Mouse (Mus musculus): ENCODE results near the gene Snx29. TPM values are rescaled to one million over a fixed set of nuclear protein-coding genes. Genes with fewer than 3 reads are reported as not detected.

Gene Snx29
- total RNA-seq, 1 experiment = 9.6 TPM

DNA sequence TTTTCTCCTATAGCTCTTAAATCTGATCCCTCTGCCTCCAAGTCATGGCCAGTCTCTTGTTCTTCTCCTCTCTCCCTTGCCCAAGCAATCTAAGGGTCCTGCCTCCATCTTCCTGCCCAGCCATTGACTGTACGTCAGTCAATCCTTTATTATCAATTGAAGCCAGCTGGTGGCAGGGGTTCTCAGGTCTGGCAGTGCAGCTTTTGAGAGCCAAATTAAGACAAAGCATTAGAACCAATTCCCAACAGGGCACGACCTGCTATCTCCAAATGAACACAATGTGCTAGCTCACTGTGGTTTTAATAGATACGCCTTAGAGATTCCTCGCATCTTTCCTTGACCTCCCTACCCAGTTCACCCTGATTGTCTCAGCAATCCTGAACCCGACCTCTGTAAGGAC, 62.4 kb downstream of the Snx29 start:
- no peak for TF ChIP-seq ZNF384 (IDR thresholded peaks at IDR 0.05; ENCODE audit: low read depth, low read length)
- TF ChIP-seq ZC3H11A (IDR thresholded peaks at IDR 0.05; ENCODE audit: borderline replicate concordance, low read depth, low read length) = no peak
- no peak for TF ChIP-seq MAFK (IDR thresholded peaks at IDR 0.05; ENCODE audit: insufficient read depth, low read depth, low read length)
- no peak for TF ChIP-seq HCFC1 (IDR thresholded peaks at IDR 0.05; ENCODE audit: borderline replicate concordance, insufficient read depth, low read length)
- no peak for TF ChIP-seq CHD2 (IDR thresholded peaks at IDR 0.05; ENCODE audit: low read depth, low read length)

GRCm38 (mm10) chr16:11385798-11386197, 63.1 kb downstream of the Snx29 start:
- no peak overlapping the region for H3K4me3 ChIP-seq (ENCODE audit: insufficient read depth in 1 of 2, low read depth in 1 of 2, low read length in 2 of 2, poor library complexity in 1 of 2, severe bottlenecking in 1 of 2)
- no peaks in the 10 kb centered on the region for H3K36me3 ChIP-seq (ENCODE audit: control insufficient read depth, insufficient read depth, low read length, poor library complexity, severe bottlenecking)
- H3K27ac ChIP-seq (ENCODE audit: insufficient read depth, low read depth, low read length, poor library complexity, severe bottlenecking) = no peak overlapping the region
- H3K4me1 ChIP-seq (ENCODE audit: control insufficient read depth in 2 of 2, insufficient read depth in 2 of 2, low read length in 2 of 2, poor library complexity in 1 of 2) = peaks cover 4 to 6% of the 10 kb centered on the region in 2 experiments; a peak in 2 of 4 replicates
- DNase-seq (ENCODE audit: low read depth, low spot score) = no peak
- no peaks in the 10 kb centered on the region for H3K9me3 ChIP-seq (ENCODE audit: control insufficient read depth, insufficient read depth, low read depth, low read length)
- in situ Hi-C loops (cut with MboI; ENCODE audit: low sequenced_read_pairs in 2 of 2, unreplicated experiment in 2 of 2) = no loop called here
- no peak for TF ChIP-seq ZNF384 (IDR thresholded peaks at IDR 0.05; ENCODE audit: low read depth, low read length)
- TF ChIP-seq MAFK (IDR thresholded peaks at IDR 0.05; ENCODE audit: insufficient read depth, low read depth, low read length) = no peak
- TF ChIP-seq ZC3H11A (IDR thresholded peaks at IDR 0.05; ENCODE audit: borderline replicate concordance, low read depth, low read length) = no peak
- TF ChIP-seq CHD2 (IDR thresholded peaks at IDR 0.05; ENCODE audit: low read depth, low read length) = no peak
- TF ChIP-seq HCFC1 (IDR thresholded peaks at IDR 0.05; ENCODE audit: borderline replicate concordance, insufficient read depth, low read length) = no peak
- no peak overlapping the region for H3K9ac ChIP-seq (ENCODE audit: insufficient read depth, low read depth, low read length, poor library complexity, severe bottlenecking)

More for the DNA sequence above, 62.4 kb downstream of the Snx29 start:
- H3K27ac ChIP-seq (ENCODE audit: insufficient read depth, low read depth, low read length, poor library complexity, severe bottlenecking) = no peak overlapping the region
- no peak overlapping the region for H3K9ac ChIP-seq (ENCODE audit: insufficient read depth, low read depth, low read length, poor library complexity, severe bottlenecking)
- peaks cover 4 to 6% of the 10 kb centered on the region in 2 experiments; a peak in 2 of 4 replicates for H3K4me1 ChIP-seq (ENCODE audit: control insufficient read depth in 2 of 2, insufficient read depth in 2 of 2, low read length in 2 of 2, poor library complexity in 1 of 2)
- in situ Hi-C loops (cut with MboI; ENCODE audit: low sequenced_read_pairs in 2 of 2, unreplicated experiment in 2 of 2) = no loop called here
- no peaks in the 10 kb centered on the region for H3K9me3 ChIP-seq (ENCODE audit: control insufficient read depth, insufficient read depth, low read depth, low read length)
- H3K4me3 ChIP-seq (ENCODE audit: insufficient read depth in 1 of 2, low read depth in 1 of 2, low read length in 2 of 2, poor library complexity in 1 of 2, severe bottlenecking in 1 of 2) = no peak overlapping the region
- H3K36me3 ChIP-seq (ENCODE audit: control insufficient read depth, insufficient read depth, low read length, poor library complexity, severe bottlenecking) = no peaks in the 10 kb centered on the region
- DNase-seq (ENCODE audit: low read depth, low spot score) = no peak

- no peak for DNase-seq (ENCODE audit: low read depth, low spot score)
- Histone ChIP-seq H3K4me3 (ENCODE audit: insufficient read depth in 1 of 2, low read depth in 1 of 2, low read length in 2 of 2, poor library complexity in 1 of 2, severe bottlenecking in 1 of 2) (no peak overlapping the region), H3K9ac (ENCODE audit: insufficient read depth, low read depth, low read length, poor library complexity, severe bottlenecking) (no peak overlapping the region), H3K36me3 (ENCODE audit: control insufficient read depth, insufficient read depth, low read length, poor library complexity, severe bottlenecking) (no peaks in the 10 kb centered on the region), H3K9me3 (ENCODE audit: control insufficient read depth, insufficient read depth, low read depth, low read length) (no peaks in the 10 kb centered on the region), H3K4me1 (ENCODE audit: control insufficient read depth in 2 of 2, insufficient read depth in 2 of 2, low read length in 2 of 2, poor library complexity in 1 of 2) (peaks cover 4 to 6% of the 10 kb centered on the region in 2 experiments; a peak in 2 of 4 replicates), H3K27ac (ENCODE audit: insufficient read depth, low read depth, low read length, poor library complexity, severe bottlenecking) (no peak overlapping the region)
- in situ Hi-C loops (cut with MboI; ENCODE audit: low sequenced_read_pairs in 2 of 2, unreplicated experiment in 2 of 2) = no loop called here
- TF ChIP-seq ZC3H11A (IDR thresholded peaks at IDR 0.05; ENCODE audit: borderline replicate concordance, low read depth, low read length) = no peak
Observed at GRCm38 (mm10) chr16:11386221-11386620, 63.5 kb downstream of the Snx29 start.

DNA sequence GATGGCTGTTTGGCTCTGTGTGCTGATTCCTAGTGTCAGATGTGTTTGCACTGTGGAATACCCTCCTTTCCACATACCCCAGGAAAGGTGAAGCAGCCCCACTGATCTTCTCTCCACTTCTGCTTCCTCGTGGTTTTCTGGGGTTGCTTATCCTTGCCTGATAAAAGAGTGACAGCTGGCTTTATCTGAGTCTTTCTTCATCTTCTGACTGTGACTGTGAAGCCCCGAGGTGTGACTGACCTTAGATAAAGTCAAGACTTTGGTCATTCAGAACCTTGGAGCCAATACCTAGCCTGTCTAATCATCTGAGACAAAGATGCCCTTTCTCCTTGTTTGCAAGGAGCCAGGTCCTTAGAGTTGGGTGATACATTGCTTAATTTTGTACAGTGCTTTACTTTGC, 65.4 kb downstream of the Snx29 start:
- Histone ChIP-seq H3K27ac (ENCODE audit: insufficient read depth, low read depth, low read length, poor library complexity, severe bottlenecking) (no peak overlapping the region), H3K36me3 (ENCODE audit: control insufficient read depth, insufficient read depth, low read length, poor library complexity, severe bottlenecking) (no peaks in the 10 kb centered on the region; the same call in 1 of the 2 replicates), H3K4me3 (ENCODE audit: insufficient read depth in 1 of 2, low read depth in 1 of 2, low read length in 2 of 2, poor library complexity in 1 of 2, severe bottlenecking in 1 of 2) (no peak overlapping the region), H3K4me1 (ENCODE audit: control insufficient read depth in 2 of 2, insufficient read depth in 2 of 2, low read length in 2 of 2, poor library complexity in 1 of 2) (peaks cover 4 to 6% of the 10 kb centered on the region in 2 experiments; a peak in 2 of 4 replicates), H3K9ac (ENCODE audit: insufficient read depth, low read depth, low read length, poor library complexity, severe bottlenecking) (no peak overlapping the region), H3K9me3 (ENCODE audit: control insufficient read depth, insufficient read depth, low read depth, low read length) (no peaks in the 10 kb centered on the region)
- in situ Hi-C loops (cut with MboI; ENCODE audit: low sequenced_read_pairs in 2 of 2, unreplicated experiment in 2 of 2) = no loop called here
- TF ChIP-seq ZC3H11A (IDR thresholded peaks at IDR 0.05; ENCODE audit: borderline replicate concordance, low read depth, low read length) (no peak), HCFC1 (IDR thresholded peaks at IDR 0.05; ENCODE audit: borderline replicate concordance, insufficient read depth, low read length) (no peak), ZNF384 (IDR thresholded peaks at IDR 0.05; ENCODE audit: low read depth, low read length) (no peak), CHD2 (IDR thresholded peaks at IDR 0.05; ENCODE audit: low read depth, low read length) (no peak), MAFK (IDR thresholded peaks at IDR 0.05; ENCODE audit: insufficient read depth, low read depth, low read length) (no peak)
- DNase-seq (ENCODE audit: low read depth, low spot score) = no peak

DNA sequence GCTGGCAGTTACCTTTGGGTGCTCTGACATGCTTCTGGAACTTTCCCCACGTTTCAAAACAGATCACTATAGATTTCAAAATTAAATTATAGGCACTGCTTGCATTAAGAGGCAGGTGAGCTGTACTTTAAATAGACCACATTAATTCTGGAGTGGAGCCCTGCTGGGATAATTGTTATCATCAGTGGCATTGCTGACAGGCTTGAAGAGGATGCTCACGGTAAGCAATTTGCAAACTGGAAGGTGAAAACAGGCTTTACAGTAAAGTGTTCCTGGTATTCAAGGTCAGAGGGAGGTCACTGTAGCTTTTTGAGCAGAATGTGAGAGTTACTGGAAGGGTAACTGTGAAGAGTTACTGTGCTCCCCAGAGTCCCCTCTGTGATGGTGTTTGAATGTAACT, 66.6 kb downstream of the Snx29 start:
- peaks cover 4 to 6% of the 10 kb centered on the region in 2 experiments; a peak in 2 of 4 replicates for H3K4me1 ChIP-seq (ENCODE audit: control insufficient read depth in 2 of 2, insufficient read depth in 2 of 2, low read length in 2 of 2, poor library complexity in 1 of 2)
- TF ChIP-seq CHD2 (IDR thresholded peaks at IDR 0.05; ENCODE audit: low read depth, low read length) (no peak), ZNF384 (IDR thresholded peaks at IDR 0.05; ENCODE audit: low read depth, low read length) (no peak), ZC3H11A (IDR thresholded peaks at IDR 0.05; ENCODE audit: borderline replicate concordance, low read depth, low read length) (no peak), MAFK (IDR thresholded peaks at IDR 0.05; ENCODE audit: insufficient read depth, low read depth, low read length) (no peak), HCFC1 (IDR thresholded peaks at IDR 0.05; ENCODE audit: borderline replicate concordance, insufficient read depth, low read length) (no peak)
- no peaks in the 10 kb centered on the region; the same call in 1 of the 2 replicates for H3K36me3 ChIP-seq (ENCODE audit: control insufficient read depth, insufficient read depth, low read length, poor library complexity, severe bottlenecking)
- in situ Hi-C loops (cut with MboI; ENCODE audit: low sequenced_read_pairs in 2 of 2, unreplicated experiment in 2 of 2) = no loop called here
- no peak overlapping the region for H3K9ac ChIP-seq (ENCODE audit: insufficient read depth, low read depth, low read length, poor library complexity, severe bottlenecking)
- no peak overlapping the region for H3K27ac ChIP-seq (ENCODE audit: insufficient read depth, low read depth, low read length, poor library complexity, severe bottlenecking)
- peak; percentile 7 for DNase-seq (ENCODE audit: low read depth, low spot score)
- H3K4me3 ChIP-seq (ENCODE audit: insufficient read depth in 1 of 2, low read depth in 1 of 2, low read length in 2 of 2, poor library complexity in 1 of 2, severe bottlenecking in 1 of 2) = no peak overlapping the region
- no peaks in the 10 kb centered on the region for H3K9me3 ChIP-seq (ENCODE audit: control insufficient read depth, insufficient read depth, low read depth, low read length)
